Mouse (Mus musculus) adrenal gland, adult 2 months (tissue): ENCODE measurements around the gene Mvd. TPM values are rescaled to one million over a fixed set of nuclear protein-coding genes. Genes with fewer than 3 reads are reported as not detected.

Source experiments
- DNase-seq: peaks from one replicate; pipeline ENCODE4 v3.0.0; 2021
- polyA plus RNA-seq: library from polyadenylated mRNA; depleted of rRNA; stranded (reverse); fragments of >200 nt; gene quantifications from 2 replicates; pipeline ENCODE4 v1.2.3, GENCODE M21; 2012
- total RNA-seq, 2 experiments: library from RNA; stranded (reverse); gene quantifications; 2 replicates each; pipeline ENCODE4 v1.2.3; 2021

Gene Mvd
- total and polyA plus RNA-seq, 3 experiments: 9.2 to 73.8 (median 39.5) TPM

DNA sequence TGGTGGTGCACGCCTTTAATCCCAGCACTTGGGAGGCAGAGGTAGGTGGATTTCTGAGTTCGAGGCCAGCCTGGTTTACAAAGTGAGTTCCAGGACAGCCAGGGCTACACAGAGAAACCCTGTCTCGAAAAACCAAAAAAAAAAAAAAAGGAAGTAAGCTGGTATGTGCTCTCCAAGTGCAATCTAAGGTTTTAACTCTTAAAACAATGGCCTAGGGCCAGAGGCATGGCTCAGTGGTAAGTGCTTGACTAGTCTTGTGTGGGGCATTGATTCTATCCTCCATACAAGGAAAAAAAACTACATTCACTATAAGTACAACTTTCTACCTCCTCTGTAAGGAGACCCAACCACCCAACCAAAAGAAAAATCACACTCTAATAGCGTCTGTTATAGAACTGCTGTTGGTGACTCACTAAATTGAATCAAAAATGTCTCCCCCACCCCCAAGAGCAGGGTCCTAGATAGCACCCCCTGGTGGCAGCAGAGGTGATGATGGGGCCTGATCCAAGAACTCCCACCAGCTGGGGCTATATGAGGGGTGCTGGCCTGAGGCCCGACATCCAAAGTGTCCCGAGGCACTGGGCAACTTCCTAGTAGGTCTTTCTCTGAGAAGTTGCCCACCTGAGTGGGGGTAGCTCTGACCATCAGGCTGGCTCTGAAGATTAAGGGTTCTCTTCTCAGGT lies 16.1 kb upstream of the Mvd start:
- DNase-seq: no peak

DNA sequence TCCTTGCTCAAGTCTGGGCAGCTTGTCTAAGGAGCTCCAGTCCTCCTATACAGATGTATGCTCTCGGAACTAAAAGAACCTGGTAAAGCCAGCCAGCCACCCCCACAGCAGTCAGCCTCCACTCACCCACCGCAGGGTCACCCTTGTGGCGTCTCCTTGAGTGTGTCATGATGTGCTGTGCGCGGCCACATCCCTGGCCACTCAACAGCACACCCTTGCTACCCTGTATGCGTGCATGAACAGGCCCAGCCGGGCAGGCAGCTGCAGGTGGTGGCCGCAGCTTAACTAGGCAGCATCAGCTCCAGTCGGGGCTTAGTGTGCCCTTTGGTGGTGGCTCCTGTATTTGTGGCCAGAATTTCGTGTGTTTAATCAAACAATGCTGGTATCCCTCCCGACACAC lies 13.9 kb upstream of the Mvd start:
- DNase-seq: no peak

DNA sequence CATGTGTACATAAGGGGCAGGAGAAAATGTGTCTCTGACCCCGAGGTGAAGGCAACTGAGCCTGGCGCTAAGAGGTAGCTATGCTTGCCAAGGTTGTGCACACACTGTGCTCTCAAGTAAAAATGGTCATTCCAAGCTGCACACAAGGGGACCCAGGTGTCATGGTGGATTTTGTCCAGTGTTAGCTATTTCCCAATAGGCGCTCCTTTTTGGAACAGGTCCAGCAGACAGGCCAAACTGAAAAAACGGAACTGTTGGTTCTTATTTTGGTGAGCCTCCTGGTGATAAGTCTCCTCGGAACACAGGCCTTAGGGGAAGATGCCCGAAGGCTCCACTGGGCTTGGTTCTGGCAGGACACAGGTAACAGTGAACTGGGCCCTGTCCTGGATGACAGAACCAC lies 11.2 kb upstream of the Mvd start:
- no peak for DNase-seq

GRCm38 (mm10) chr8:122452154-122452553 lies 8.9 kb upstream of the Mvd start:
- DNase-seq: no peak

- no peak for DNase-seq
These were observed 8.0 kb upstream of the Mvd start for GRCm38 (mm10) chr8:122451161-122451703.

DNA sequence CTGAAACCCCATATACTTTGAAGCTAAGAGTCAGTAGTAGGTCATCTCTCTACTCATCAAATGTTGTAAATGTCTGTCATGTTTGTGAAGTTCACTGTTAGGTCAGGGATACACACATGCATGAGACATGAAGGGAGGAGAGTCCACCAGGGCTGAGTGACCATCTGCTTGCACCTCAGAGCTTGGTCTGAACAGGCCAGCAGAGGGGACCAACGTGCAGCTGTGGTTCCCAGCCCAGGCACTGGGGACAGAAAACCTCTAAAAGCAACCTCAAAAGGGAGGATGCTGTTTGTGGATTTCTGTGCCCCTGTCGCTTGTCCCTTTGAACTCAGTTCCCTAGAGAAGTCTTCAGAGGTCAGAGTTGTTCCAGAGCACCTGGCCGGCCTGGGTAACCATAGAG lies 2.0 kb upstream of the Mvd start:
- DNase-seq: no peak

DNA sequence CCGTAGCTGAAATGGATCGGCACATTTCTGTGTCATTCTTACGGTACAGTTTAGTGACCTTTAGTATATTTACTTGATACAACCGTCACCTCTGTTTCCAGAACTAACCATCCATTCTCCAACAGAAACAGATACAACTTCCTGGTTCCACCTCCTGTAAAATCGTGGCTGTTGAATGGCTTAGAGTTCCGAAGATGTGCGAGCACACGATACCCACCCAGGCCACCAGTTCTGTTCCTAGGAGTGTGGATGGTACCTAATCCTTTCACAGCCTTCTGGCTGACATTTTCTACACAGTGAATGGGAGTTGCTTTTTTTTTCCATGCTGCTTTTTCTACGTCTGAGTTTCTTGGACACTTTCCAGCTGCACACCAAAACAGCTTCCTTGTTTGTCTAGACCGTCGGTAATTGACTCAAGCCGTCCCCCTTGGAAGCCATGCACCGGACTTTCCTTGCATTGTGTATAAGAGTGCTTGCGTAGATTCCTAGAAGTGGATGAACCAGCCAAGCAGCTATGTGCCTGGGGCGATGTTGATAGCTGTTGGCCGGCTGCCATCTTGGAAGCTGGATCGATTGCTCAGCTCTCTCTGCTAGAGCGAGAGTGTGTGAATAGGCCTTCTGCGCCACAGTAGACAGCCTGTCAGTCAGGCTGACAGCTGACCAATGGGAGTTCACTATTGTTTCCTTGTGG lies 981 bp upstream of the Mvd start:
- peak; percentile 91 for DNase-seq

GRCm38 (mm10) chr8:122442781-122443180 lies 441 bp downstream of the Mvd start:
- no peak for DNase-seq

GRCm38 (mm10) chr8:122442356-122442755 lies 866 bp downstream of the Mvd start:
- DNase-seq: no peak

- DNase-seq: no peak
These were observed 1.9 kb downstream of the Mvd start for GRCm38 (mm10) chr8:122441326-122441725.

- DNase-seq: no peak
These were observed 3.9 kb downstream of the Mvd start for GRCm38 (mm10) chr8:122439336-122439735.

GRCm38 (mm10) chr8:122437708-122438331 lies 5.4 kb downstream of the Mvd start:
- no peak for DNase-seq

DNA sequence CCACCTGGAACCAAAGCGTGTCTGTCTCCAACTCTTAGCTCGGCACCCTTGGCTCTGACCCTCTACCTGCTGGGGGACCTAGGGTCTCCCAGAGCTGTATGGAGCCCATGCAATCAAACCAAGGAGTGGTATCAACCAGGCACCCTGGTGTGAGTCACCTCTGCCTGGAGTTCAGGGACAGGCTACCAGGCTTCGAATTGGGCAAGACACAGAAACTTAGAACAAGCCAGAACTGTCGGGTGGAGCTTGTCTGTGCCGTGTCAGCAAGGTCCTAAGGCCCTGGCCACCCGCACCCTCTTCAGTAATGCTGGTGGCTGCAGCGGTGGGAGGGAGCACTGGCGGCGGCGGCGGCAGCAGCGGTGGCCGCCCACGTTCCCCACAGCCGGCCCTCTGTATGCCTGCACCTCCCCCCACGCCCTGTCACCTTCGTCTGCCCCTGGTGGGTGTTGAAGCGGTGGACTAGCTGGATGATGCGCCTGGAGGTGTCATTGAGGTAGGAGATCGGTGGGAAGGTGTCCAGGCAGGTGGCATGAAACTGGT lies 6.6 kb downstream of the Mvd start:
- DNase-seq: peak; percentile 53

- no peak for DNase-seq
These were observed 7.1 kb downstream of the Mvd start for GRCm38 (mm10) chr8:122436146-122436545.

DNA sequence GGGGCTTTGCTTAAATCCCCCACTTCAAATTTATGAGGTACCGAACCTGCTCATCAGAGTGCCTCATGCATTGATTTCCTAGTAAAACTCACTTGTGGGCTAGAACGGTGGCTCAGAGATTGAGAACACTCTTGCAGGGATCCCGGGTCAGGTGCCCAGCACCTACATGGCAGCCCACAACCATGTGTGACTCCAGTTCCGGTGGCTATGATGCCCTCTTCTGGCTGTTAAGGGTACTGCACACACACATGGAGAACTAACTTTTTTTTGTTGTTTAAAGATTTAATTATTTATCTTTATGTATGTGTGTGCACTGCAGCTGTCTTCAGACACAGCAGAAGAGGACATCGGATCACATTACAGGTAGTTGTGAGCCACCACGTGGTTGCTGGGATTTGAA lies 7.8 kb downstream of the Mvd start:
- no peak for DNase-seq

DNA sequence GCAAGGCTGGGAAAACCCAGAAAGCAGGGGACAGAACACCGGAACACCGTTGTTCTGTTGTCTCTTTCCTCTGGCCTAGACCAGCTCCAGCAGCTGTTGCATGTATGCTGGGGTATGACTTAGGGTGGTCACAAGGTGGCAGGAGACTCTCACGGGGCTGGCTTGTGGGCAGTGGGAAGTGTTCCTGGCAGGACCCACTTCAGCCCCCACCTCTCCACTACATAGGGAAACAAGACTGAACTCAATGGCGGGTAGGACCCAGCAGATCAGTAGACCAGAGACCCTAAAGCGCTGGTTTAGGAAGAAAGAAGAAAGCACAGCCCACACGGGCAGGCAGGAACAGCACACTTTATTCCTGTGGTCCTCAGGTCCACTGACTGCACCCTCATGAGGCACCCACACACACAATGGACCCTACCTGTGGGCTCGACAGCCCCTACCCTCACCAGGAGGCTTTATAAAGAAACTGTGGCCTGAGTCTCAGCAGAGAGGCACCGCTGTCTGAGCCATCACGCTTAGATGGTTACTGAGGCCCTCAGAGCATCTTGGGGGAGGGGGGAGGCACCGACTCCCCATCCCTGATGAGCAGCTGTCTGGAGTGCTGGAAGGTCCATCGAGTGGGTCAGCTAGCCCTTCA lies 9.8 kb downstream of the Mvd start:
- no peak for DNase-seq

GRCm38 (mm10) chr8:122432443-122433268 lies 10.6 kb downstream of the Mvd start, which contains the start of gene Cyba:
Gene Cyba (minus strand): TSS chr8:122432930.
- peak; percentile 82 for DNase-seq

GRCm38 (mm10) chr8:122431694-122432442 lies 11.4 kb downstream of the Mvd start:
- DNase-seq: no peak

DNA sequence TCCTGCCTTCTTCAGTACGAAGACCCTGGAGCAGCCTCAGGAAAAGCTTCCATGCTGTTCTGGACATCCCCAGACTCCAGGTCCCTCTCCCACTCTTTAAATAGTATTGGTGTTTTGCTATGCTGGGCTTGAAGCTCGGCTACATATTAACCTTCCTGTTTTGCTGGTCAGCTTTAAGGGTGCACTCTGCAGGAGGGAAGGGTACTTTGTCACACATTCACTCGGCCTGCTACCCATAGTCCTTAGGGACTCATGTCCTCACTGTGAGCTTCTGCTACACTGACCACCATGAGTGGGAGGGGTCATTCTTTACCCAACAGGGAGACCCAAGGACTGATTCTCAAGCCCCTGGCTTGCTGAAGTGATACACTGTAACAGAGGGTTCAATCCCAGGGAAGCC lies 12.6 kb downstream of the Mvd start:
- DNase-seq: no peak

GRCm38 (mm10) chr8:122430058-122430636 lies 13.1 kb downstream of the Mvd start:
- DNase-seq: no peak
